Mouse (Mus musculus) layer of hippocampus, adult 9-11 months (tissue): ENCODE data around the gene Asna1.

Source experiments
- DNase-seq: peaks from one replicate; pipeline ENCODE4 v3.0.0; 2022

The Asna1 gene

GRCm38 (mm10) chr8:84973803-84974542 is 51.1 kb downstream of the Asna1 start:
- DNase-seq, result no peak

- no peak for DNase-seq
Measured at GRCm38 (mm10) chr8:84973079-84973478, 52.0 kb downstream of the Asna1 start.

DNA sequence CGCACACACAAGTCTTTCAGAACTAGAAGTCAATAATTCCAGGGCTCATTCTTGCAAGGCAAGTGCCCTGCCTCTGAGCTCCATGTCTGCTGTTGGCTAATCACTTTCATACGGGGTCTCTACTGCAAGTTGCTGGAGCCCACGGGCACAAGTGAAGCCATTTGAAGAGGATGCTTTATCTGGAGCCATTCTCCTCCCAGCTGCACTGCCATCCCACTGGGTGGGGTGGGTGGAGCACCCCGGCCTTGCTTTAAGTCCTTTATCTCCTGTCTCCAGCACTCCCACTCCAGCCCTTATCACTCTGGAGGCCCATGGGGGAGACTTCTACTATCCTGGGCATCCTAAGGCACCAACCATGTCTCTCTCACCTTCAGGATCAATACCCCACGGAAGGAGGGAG is 54.2 kb downstream of the Asna1 start:
- DNase-seq, result peak; percentile 3

DNA sequence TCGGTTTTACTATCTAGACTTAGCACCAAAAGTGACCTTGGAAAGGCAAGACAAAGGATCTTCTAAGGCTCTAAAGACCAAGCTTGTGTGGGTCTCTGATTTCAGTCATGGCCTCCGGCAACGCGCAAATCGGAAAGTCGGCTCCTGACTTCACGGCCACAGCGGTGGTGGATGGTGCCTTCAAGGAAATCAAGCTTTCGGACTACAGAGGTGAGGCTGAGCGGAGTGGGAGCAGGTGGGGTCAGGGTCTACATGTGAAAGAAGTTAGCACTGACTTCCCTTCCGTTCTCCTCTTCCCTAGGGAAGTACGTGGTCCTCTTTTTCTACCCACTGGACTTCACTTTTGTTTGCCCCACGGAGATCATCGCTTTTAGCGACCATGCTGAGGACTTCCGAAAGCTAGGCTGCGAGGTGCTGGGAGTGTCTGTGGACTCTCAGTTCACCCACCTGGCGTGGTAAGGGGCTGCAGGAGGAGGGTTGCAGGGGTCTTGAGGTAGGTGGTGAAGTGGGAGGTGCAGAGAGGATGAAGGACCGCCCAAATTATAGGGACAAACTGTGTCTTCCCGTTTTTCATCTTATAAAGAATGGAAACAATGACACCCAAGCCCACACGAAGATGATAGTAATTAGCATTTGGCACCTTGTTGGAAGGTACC is 54.8 kb downstream of the Asna1 start:
- DNase-seq, result peak; percentile 10

- DNase-seq, result peak; percentile 61
Measured at GRCm38 (mm10) chr8:84969241-84970134, 55.6 kb downstream of the Asna1 start, which contains the start of the genes Gm49661, Prdx2 and Rnaseh2a. TSS of gene Gm49661 (minus strand) at chr8:84969433. TSS of gene Prdx2 (plus strand) at chr8:84969587. TSS of gene Rnaseh2a (minus strand) at chr8:84969767.

DNA sequence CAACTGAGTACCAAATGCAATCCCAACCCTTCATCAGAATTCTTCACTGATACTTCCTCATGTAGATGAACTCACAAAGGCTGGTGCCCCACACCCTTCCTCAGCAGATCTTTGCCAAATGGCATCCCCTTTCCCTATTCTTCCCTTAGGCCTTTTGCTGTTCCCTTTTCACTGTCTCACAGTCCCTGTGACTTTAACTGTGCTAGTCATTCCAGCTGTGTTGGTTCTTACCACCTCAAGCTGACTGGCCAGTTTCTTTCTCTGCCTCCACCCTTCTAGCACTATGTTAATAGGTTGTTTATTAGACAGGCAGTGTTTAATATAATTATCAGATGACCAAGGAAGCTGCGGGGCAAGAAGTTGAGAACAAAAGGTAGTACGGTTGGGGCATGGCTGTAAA is 56.4 kb downstream of the Asna1 start:
- DNase-seq, result peak; percentile 10
